Mouse (Mus musculus) lung, adult 2 months (tissue): ENCODE data around the gene Olfr1009. TPM values are rescaled to one million over a fixed set of nuclear protein-coding genes. Genes with fewer than 3 reads are reported as not detected.
"Not testable (repeated sequence)": the region's sequence is repeated elsewhere in the genome, so short reads cannot be mapped to it uniquely, and the experiment has no call there.

Experiments
- DNase-seq: peaks from one replicate; pipeline ENCODE4 v3.0.0; 2022
- H3K4me1 ChIP-seq: fragments of 200-500 bp; 2 replicates; pipeline ENCODE4 v1.6.1; 2011; ENCODE audit warnings: low read length; ENCODE audit not compliant: control insufficient read depth, insufficient read depth
- H3K4me3 ChIP-seq: fragments of 200-500 bp; replicated peaks from 2 replicates; pipeline ENCODE3; 2011; ENCODE audit warnings: low read depth, mild to moderate bottlenecking, control low read depth, low read length; ENCODE audit errors: extremely low read depth
- CTCF ChIP-seq: fragments of 200-500 bp; IDR thresholded peaks from 2 replicates; pipeline ENCODE4 v1.5.1; 2011; ENCODE audit warnings: mild to moderate bottlenecking, low read length, control low read depth; ENCODE audit not compliant: insufficient read depth
- POLR2A ChIP-seq: fragments of 200-500 bp; IDR thresholded peaks from 2 replicates; pipeline ENCODE4 v1.6.1; 2011; ENCODE audit warnings: low read depth, mild to moderate bottlenecking, control low read depth, low read length, borderline replicate concordance; ENCODE audit errors: extremely low read depth
- WGBS: fragments of 180-500 bp; shearing (Covaris S2); methylation state at CpG from one replicate; pipeline ENCODE4 v1.1.7; 2018; 5-methylcytosine and 5-hydroxymethylcytosine counted together
- polyA plus RNA-seq: library from polyadenylated mRNA; depleted of rRNA; stranded (reverse); fragments of >200 nt; gene quantifications from 2 replicates; pipeline ENCODE4 v1.2.3, GENCODE M21; 2012; rRNA removed

Olfr1009 gene
- polyA plus RNA-seq: not detected in 2 replicates

DNA sequence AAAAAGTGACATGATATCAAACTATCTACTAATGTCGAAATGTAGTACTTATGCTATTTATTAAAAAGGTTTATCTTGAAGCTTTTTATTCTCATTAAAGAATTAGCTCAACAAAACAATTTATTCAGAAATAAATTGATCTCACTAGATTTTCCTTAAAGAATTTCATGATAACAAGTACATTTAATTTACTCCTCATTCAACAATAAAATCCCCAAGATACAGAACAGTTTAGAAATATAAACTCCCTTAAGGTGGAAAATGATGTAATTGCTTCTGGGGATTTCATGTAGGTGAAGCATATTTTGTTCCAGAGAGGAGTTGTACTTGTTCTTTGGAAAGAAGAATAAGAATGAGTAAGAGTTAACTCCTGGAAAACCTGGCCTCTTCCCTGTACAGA, at the start of gene Olfr1009:
TSS of gene Olfr1009 (plus strand) at position 301 of the 400 bp plus-strand sequence.
- H3K4me3 ChIP-seq: no peak within 1 kb of the TSS
- no peak for DNase-seq
- TF ChIP-seq CTCF: no peak
- TF ChIP-seq POLR2A: no peak
- no peaks in the 10 kb centered on the region for H3K4me1 ChIP-seq
- 75% methylated on average over 1 of the region's 1 CpGs for WGBS

GRCm38 (mm10) chr2:85678667-85679066, 36.6 kb upstream of the Olfr1009 start, which contains the start of gene Olfr1006:
Olfr1006 (minus strand) TSS chr2:85678767.
- no peak within 1 kb of the TSS for H3K4me3 ChIP-seq
- H3K4me1 ChIP-seq: no peaks in the 10 kb centered on the region
- DNase-seq: no peak
- no peak for TF ChIP-seq CTCF
- TF ChIP-seq POLR2A: no peak

- no peak for DNase-seq
- TF ChIP-seq POLR2A (no peak), CTCF (no peak)
- H3K4me3 ChIP-seq: no peak within 1 kb of the TSS
- no peaks in the 10 kb centered on the region for H3K4me1 ChIP-seq
Observed at GRCm38 (mm10) chr2:85689131-85689530, 26.1 kb upstream of the Olfr1009 start, which contains the start of gene Olfr1008. Olfr1008 (plus strand) TSS chr2:85689431.

- WGBS: 55% methylated on average over 2 of the region's 2 CpGs
- H3K4me1 ChIP-seq, DNase-seq, H3K4me3 ChIP-seq: not testable (repeated sequence)
Observed at GRCm38 (mm10) chr2:85710680-85711079, 4.5 kb upstream of the Olfr1009 start.

DNA sequence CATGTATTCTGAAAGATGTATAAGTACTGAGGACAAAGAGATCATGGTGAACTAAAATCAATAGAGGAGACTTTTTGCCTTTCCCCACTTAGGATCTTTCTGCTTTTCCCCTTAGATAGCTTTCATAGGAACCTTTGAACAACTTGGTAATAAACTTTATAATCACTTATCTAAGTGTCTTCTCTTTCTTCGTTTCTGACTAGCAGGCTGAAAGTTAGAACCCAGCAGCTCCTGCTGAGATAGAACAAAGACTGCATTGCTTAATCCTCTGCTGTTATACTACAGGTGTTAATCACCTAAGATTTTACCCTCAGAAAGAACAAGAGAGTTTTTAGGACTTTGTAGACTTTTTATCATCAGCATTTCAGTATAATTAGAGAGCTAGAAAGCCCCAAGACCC, 4.1 kb upstream of the Olfr1009 start:
- WGBS: 14% methylated on average over 1 of the region's 1 CpGs
- no peak for TF ChIP-seq POLR2A
- no peak for TF ChIP-seq CTCF
- no peak for DNase-seq
- no peak overlapping the region for H3K4me3 ChIP-seq
- H3K4me1 ChIP-seq: no peaks in the 10 kb centered on the region

GRCm38 (mm10) chr2:85725793-85726192, 10.6 kb downstream of the Olfr1009 start:
- DNase-seq: no peak
- Histone ChIP-seq H3K4me3 (no peak overlapping the region), H3K4me1 (no peaks in the 10 kb centered on the region)
- no peak for TF ChIP-seq POLR2A
- no peak for TF ChIP-seq CTCF
- 6% methylated on average over 3 of the region's 3 CpGs for WGBS

- H3K4me1 ChIP-seq: no peaks in the 10 kb centered on the region
- H3K4me3 ChIP-seq: no peak overlapping the region
- no peak for DNase-seq
- TF ChIP-seq CTCF (no peak), POLR2A (no peak)
- 80% methylated on average over 4 of the region's 4 CpGs for WGBS
Observed at GRCm38 (mm10) chr2:85753822-85754221, 38.6 kb downstream of the Olfr1009 start.

- 63% methylated on average over 1 of the region's 1 CpGs for WGBS
- DNase-seq: no peak
- Histone ChIP-seq H3K4me3 (no peak within 1 kb of the TSS), H3K4me1 (no peaks in the 10 kb centered on the region)
- TF ChIP-seq CTCF: no peak
- no peak for TF ChIP-seq POLR2A
Observed at GRCm38 (mm10) chr2:85762666-85763065, 47.4 kb downstream of the Olfr1009 start, which contains the start of gene Olfr1012. Olfr1012 (minus strand) TSS chr2:85762766.

DNA sequence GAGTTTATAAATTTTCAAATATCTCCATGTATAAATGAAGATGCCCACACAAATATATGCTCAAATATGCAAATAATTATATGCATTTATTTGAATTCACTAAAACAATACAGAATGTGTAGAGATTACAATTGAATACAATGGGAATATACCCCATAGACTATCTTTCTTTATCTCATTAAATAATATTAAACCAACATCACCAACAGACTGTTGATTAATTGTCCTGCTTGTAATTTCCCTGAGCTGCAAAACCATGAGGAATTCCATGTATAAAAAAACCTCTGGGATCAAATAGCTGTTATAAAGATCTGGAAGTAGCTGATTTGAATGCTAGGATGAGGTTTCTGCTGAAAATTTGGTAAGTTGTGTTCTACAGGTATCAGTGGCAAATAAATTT, 51.6 kb downstream of the Olfr1009 start, which contains the start of gene Olfr1013:
TSS of gene Olfr1013 (plus strand) at position 301 of the 400 bp plus-strand sequence.
- TF ChIP-seq POLR2A (no peak), CTCF (no peak)
- Histone ChIP-seq H3K4me3 (no peak within 1 kb of the TSS), H3K4me1 (no peaks in the 10 kb centered on the region)
- no peak for DNase-seq

GRCm38 (mm10) chr2:85772413-85772812, 57.2 kb downstream of the Olfr1009 start, which contains the start of gene Olfr1014:
Olfr1014 (plus strand) TSS chr2:85772713.
- no peak for TF ChIP-seq POLR2A
- TF ChIP-seq CTCF: no peak
- Histone ChIP-seq H3K4me1 (no peaks in the 10 kb centered on the region), H3K4me3 (no peak within 1 kb of the TSS)
- no peak for DNase-seq

Other genes starting within 250 kb of the Olfr1009 start
- gene 4833423E24Rik, start 196.4 kb upstream of the Olfr1009 start, polyA plus RNA-seq: 0.06 and 5.1 TPM in 2 replicates
- gene Olfr996, start 136.2 kb upstream of the Olfr1009 start, polyA plus RNA-seq: not detected in 2 replicates
- not detected in 2 replicates for gene Olfr998, start 126.5 kb upstream of the Olfr1009 start, polyA plus RNA-seq
- not detected in 2 replicates for gene Olfr1000, start 103.5 kb upstream of the Olfr1009 start, polyA plus RNA-seq
- not detected in 2 replicates for gene Olfr1002, start 64.7 kb upstream of the Olfr1009 start, polyA plus RNA-seq
- gene Olfr154, start 51.0 kb upstream of the Olfr1009 start, polyA plus RNA-seq: not detected in 2 replicates
- gene Olfr1006, start 36.7 kb upstream of the Olfr1009 start, polyA plus RNA-seq: not detected in 2 replicates
- not detected in 2 replicates for gene Olfr1008, start 26.0 kb upstream of the Olfr1009 start, polyA plus RNA-seq
- not detected in 2 replicates for gene Olfr1012, start 47.3 kb downstream of the Olfr1009 start, polyA plus RNA-seq
- not detected in 2 replicates for gene Olfr1013, start 51.7 kb downstream of the Olfr1009 start, polyA plus RNA-seq
- gene Olfr1014, start 57.3 kb downstream of the Olfr1009 start, polyA plus RNA-seq: not detected in 2 replicates
- not detected in 2 replicates for gene Olfr1015, start 66.6 kb downstream of the Olfr1009 start, polyA plus RNA-seq
- gene Olfr1016, start 87.1 kb downstream of the Olfr1009 start, polyA plus RNA-seq: not detected in 2 replicates
- not detected in 2 replicates for gene Olfr1018, start 103.1 kb downstream of the Olfr1009 start, polyA plus RNA-seq
- gene Olfr1019, start 130.1 kb downstream of the Olfr1009 start, polyA plus RNA-seq: not detected in 2 replicates
- gene Olfr1020, start 131.6 kb downstream of the Olfr1009 start, polyA plus RNA-seq: not detected in 2 replicates
- not detected in 2 replicates for gene Olfr1022, start 153.2 kb downstream of the Olfr1009 start, polyA plus RNA-seq
- gene Olfr1023, start 170.2 kb downstream of the Olfr1009 start, polyA plus RNA-seq: not detected in 2 replicates
- not detected in 2 replicates for gene Olfr1024, start 189.6 kb downstream of the Olfr1009 start, polyA plus RNA-seq
- gene Olfr1025-ps1, start 199.8 kb downstream of the Olfr1009 start, polyA plus RNA-seq: not detected in 2 replicates
- gene Olfr1026, start 206.1 kb downstream of the Olfr1009 start, polyA plus RNA-seq: not detected in 2 replicates
- not detected in 2 replicates for gene Olfr1028, start 235.0 kb downstream of the Olfr1009 start, polyA plus RNA-seq